Mouse (Mus musculus): Measurements from ENCODE around the gene Gm28308. TPM values are rescaled to one million over a fixed set of nuclear protein-coding genes. Genes with fewer than 3 reads are reported as not detected.

Gene Gm28308
- total RNA-seq, 2 experiments from 2014 or later: not detected

DNA sequence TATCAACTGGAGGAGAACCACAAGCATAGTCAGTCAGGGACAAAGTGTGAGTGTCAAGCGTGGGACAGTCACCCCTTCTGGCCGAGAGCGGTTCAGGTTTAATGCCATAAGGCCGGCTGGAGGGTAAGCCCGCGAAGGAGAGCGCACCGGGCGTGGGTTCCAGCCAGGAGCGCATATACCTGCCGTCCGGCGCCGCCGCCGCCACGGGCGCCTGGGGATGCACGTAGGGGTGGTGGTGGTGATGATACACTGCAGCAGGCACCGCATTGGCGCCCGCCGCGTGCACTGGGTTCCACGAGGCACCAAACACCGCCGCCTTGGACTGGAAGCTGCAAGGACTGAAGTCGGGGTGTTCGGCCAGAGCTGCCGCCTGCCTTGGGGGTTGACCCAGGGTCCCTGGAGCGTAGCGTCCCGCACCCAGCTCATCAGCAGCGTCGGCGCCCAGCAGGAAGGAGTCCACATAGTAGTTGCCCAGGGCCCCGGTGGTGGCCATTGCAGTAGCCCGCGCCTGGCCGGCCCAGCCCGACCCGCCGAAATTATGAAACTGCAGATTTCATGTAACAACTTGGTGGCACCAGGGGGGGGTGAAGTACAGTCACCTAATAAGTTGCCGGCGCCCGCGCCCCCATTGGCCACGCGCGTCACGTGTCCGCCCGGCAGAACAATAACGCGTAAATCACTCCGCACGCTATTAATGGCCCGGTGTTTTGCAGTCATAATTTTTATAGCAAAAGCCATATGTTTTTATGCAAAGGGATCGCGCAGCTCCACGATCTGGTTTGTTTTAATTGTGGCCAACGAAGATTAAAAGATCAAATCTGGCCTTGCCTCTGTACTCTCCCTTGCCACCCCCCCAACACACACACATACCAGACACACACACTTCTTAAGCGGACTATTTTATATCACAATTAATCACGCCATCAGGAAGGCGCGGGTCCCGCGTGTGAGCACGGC, 12.8 kb upstream of the Gm28308 start:
- no peak for TF ChIP-seq CTCF (conservative IDR thresholded peaks at IDR 0.05)
- no peak for DNase-seq (ENCODE audit: low spot score in 2 of 2)
- H3K4me3 ChIP-seq: no peak overlapping the region
- H3K27ac ChIP-seq: no peak overlapping the region

DNA sequence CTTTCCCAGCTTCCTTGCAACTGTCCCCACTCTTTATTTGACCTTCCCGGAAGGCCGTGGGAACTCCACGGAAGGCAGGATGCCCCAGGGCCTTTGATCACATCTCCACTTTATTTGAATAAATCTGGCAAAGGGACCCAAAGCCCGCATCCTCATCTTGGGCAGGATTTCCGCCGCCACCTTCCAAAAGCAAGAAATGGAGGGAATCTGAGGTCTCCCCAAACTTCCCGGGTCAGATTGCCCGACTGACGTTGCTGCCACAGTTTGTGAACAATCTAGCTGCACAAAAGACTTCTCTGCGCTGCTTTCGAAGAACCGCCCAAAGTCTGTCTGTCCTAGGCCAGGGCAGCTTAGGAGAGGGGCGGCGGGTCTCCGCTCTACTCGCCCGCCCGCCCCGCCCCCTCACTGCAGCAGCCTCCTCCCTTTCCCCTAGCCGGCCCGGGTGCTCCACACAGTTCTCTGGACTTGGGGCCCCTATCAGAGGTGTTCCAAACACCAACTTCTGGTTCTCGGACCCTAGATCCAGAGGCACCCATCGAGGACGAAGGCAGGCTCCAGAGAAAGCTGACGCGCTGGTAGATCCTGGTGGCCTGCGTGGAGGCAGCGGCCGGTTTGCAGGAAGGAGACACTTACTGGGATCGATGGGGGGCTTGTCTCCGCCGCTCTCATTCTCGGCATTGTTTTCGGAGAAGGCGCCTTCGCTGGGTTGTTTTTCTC, 11.9 kb upstream of the Gm28308 start:
- Histone ChIP-seq H3K4me3 (no peak overlapping the region), H3K27ac (no peak overlapping the region)
- DNase-seq (ENCODE audit: low spot score in 2 of 2): no peak
- no peak for TF ChIP-seq CTCF (conservative IDR thresholded peaks at IDR 0.05)

DNA sequence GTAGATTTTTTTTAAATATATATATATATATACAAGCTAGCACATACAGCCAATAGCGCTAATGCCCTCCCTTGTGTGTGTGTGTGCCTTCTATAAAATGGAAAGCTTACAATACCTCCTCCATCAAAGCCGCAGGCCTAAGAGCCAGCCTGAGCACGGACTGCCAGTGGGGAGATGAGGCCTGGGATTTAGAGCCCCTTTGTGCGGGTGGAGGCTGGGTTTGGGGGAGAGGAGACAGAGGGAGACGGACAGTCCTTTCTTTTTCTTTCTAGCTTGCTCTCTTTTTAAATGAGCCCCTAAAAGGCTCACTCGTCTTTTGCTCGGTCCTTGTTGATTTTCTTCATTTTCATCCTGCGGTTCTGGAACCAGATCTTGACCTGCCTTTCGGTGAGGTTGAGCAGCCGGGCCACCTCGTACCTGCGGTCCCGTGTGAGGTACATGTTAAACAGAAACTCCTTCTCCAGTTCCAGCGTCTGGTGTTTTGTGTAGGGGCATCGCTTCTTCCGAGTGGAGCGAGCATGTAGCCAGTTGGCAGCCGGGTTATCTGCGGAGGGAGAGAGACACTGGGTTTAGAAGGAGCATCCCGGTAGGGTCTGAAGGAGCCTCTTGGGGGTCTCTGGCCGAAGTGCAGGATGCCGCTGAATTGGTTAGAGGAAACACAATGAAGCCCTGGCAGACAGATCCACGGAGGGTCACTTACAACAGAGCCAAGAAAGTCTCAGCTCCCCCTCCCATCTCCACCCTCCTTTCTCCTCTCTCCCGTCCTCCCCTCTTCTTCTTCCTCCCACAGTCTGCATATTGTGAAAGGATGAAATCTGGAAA, 11.0 kb upstream of the Gm28308 start:
- no peak for TF ChIP-seq CTCF (conservative IDR thresholded peaks at IDR 0.05)
- H3K4me3 ChIP-seq: no peak overlapping the region
- DNase-seq (ENCODE audit: low spot score in 2 of 2): no peak
- H3K27ac ChIP-seq: no peak overlapping the region

DNA sequence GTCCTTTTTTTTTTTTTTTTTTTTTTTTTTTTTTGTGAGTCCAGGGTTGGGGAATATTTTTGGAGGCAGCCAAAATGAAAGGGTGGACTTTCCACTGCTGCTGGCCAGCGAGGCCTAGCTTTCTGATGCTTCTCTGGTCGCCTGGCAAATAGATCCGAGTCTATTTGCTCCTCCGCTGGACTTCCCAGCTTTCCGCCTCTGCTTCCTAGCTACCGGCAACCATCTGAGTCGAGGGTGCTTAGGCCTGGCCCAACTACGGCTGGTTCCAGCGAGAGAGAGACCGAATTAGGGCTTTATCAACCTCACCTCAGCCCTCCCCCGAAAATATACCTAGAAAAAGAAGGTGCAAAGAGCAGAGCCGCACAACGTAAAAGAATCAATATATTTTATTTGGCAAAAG, 9.6 kb upstream of the Gm28308 start:
- TF ChIP-seq CTCF (conservative IDR thresholded peaks at IDR 0.05): no peak
- H3K27ac ChIP-seq: no peak overlapping the region
- DNase-seq (ENCODE audit: low spot score in 2 of 2): no peak
- no peak overlapping the region for H3K4me3 ChIP-seq

DNA sequence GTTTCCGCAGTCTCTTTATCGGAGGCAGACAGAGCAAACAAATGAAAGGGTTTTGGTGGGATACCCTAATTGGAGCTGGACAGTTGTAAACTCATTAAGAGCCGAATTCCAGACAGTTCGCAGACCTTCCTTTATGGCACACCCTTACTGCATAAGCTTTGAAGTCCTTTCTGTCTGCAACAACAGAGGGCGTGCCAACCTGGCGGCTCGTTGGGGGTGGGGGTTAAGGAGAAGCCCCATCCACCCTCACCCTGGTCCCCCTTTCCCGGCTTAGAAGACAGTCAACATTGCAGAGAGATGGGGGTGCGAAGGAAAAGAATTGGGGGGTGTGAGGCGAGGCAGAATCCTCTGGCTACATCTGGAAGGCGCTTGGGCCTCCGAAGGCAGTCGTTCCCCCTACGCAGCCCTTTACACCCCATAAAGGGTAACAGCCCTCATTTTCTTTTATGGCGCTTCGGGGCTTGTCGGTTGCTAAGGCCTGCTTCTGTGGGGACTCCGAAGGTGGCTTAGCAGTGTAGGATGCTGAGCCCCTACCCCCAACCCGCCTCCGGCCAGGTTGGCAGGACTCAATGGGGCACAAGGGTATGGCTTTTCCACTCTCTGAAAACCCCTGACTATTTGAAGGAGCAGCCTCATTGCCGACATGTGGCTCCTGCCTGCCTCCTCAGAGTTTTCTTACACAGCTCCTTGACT, 9.0 kb upstream of the Gm28308 start:
- no peak for DNase-seq (ENCODE audit: low spot score in 2 of 2)
- no peak for TF ChIP-seq CTCF (conservative IDR thresholded peaks at IDR 0.05)
- Histone ChIP-seq H3K27ac (no peak overlapping the region), H3K4me3 (peak overlapping the region; percentile 63; the same call in 1 of the 2 replicates)

DNA sequence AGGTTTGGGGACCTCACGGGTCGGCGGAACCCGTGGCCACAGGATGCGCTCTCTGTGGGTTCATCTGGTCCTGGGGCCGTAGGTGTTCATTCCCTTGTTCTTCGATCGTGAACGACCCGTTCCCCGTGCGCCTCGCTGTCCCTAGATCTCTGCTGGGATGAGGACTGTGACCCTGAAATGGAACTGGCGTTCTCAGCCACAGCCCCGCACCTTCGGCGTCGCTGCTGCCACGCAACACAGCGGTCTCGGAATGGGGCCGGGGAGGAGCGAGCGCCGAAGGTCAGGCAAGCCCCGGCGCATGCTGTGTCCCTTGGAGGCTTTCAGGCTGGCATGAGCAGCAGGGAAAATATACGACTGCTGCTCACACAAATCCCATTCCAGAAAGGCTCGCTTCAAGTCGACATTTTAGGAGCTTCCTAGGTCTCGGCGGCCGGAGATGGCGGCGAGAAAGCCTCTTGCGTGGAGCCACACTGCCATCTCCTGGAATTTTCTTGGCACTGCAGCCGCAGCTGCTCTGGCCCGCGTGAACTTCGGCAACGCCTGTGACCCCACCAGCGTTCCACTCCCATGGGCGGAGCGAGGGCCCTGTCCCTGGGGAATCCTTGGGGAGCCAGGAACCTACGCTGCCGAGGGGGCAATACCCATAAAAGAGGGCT, 8.3 kb upstream of the Gm28308 start, which contains the start of gene Hoxa7:
Gene Hoxa7 (minus strand): TSS at position 518 of the 656 bp plus-strand sequence.
- DNase-seq (ENCODE audit: low spot score in 2 of 2): peak; percentile 68 to 81
- Histone ChIP-seq H3K4me3 (peak within 1 kb of the TSS; percentile 63), H3K27ac (no peak within 1 kb of the TSS)
- peak; percentile 100 for TF ChIP-seq CTCF (conservative IDR thresholded peaks at IDR 0.05)

DNA sequence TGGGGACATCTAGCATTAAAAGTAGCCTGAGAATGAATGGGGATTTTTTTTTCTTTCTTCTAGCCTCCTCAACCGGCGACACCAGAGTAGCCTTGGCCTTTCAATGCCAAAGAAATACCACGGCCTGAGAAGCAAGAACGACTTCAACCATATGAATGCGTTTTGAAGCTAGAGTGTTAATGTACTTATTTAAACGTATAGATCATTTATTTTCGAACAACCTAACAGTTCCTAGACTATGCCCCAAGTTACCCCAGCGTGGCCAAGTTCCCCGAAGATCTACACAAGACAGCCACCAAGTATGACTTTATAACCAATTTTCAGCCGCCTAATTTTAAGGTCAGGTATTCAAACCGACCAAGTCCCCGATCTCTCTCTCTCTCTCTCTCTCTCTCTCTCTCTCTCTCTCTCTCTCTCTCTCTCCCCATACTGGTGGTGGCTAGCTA, 7.7 kb upstream of the Gm28308 start:
- H3K4me3 ChIP-seq: peak overlapping the region; percentile 63; the same call in 1 of the 2 replicates
- DNase-seq (ENCODE audit: low spot score in 2 of 2): no peak
- no peak for TF ChIP-seq CTCF (conservative IDR thresholded peaks at IDR 0.05)
- no peak overlapping the region for H3K27ac ChIP-seq

DNA sequence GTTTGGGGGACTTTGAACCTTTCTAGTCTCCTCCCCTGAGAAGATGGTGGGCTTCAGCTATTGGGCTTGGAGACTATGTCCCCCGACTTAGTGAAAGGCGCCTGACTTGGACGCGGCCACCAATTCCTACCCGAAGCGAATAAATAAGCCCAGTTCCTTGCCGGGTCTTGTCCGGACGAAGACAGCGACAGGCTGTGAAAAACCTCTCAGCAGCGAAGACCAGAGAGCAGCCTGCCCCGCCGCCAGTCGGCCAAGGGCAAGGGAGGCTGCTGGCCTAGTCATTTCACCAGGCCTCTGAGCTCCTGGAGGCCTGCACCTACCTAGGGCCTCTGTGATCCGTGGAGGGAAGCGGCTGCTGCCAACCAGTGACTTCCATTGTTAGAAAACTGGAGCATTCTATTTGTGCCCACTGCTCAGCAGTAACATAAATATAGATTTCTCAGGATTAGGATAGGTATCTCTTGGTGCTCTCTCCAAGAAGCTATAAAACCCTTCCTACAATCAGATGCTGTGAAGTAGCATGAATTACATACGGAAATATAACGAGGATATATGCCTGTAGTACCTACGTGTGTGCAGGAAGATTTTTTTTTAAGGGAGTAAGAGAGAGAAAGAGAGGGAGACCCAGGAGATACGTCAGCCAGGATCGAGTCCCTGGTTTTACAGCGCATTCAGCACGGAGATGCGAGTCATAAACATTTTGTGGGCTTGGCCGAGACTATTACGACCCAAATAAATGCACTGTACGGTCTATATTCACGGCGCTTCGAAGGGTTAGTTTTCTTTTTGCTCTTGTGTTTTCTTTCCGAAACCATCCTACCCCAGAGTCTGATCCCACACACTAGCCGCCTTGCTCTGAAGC, 7.1 kb upstream of the Gm28308 start:
- H3K27ac ChIP-seq: no peak overlapping the region
- TF ChIP-seq CTCF (conservative IDR thresholded peaks at IDR 0.05): no peak
- DNase-seq (ENCODE audit: low spot score in 2 of 2): no peak
- H3K4me3 ChIP-seq: no peak overlapping the region

DNA sequence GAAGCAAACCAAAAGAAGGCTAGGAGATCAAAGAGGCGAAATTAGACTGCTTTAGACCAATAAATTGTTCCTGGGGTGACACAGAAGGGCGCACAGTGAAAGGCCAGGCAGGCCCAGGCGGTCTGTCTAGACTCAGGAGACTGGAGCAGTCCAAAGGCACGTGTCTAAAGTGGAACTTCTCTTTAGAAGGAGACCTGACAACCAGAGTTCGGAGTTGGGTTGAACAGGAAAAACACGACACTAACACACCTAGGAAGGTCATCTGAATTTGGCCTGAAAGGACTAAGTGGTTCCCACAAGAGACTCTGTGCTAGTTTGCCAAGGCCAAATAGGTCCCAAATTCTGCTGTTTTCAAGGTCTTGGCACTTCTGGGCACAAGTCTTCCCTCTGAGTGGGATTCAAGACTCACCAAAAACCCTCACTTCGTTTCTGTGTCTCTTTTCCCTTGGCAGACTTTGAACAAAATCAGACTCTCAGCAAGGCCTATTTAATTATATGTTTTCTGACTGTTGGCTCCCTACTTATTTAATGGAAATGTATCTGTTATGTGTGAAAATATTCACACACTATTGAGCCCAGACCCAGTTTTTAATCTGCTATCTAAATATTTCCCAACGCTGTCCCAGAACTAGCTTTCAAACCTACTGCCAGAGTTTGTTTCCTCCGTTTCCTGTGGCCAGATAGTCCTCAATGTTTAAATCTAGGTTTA, 6.2 kb upstream of the Gm28308 start:
- DNase-seq (ENCODE audit: low spot score in 2 of 2): no peak
- H3K4me3 ChIP-seq: no peak overlapping the region
- no peak overlapping the region for H3K27ac ChIP-seq
- no peak for TF ChIP-seq CTCF (conservative IDR thresholded peaks at IDR 0.05)

DNA sequence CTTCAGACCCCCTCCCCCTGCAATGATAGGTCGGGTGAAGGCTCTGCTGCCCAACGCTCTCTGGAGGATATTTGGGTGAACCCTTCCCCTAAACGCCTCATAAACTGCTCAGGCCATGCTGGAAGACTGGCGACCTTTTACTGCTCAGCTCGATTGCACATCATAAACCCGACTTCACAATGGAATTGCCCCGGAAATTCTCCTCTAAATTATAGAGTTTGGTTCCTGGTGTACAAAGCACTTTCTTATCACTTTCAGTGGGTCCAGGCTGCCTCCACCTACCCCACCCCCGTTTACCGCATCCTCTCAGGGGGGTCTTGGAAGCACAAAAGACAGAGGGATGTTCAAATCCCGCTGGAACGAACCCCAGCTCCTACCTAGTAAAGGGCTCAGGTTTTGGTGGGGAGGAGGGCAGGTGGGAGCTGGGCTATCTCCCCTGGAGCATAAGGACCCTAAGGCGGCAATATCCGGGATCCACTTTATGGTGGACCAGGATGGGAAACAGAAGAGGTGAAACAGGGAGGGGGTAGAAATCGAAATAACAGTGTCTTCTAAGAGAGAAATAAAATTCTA, 5.6 kb upstream of the Gm28308 start:
- no peak for DNase-seq (ENCODE audit: low spot score in 2 of 2)
- TF ChIP-seq CTCF (conservative IDR thresholded peaks at IDR 0.05): no peak
- H3K27ac ChIP-seq: no peak overlapping the region
- no peak overlapping the region for H3K4me3 ChIP-seq

Measured in layer of hippocampus, adult 2 months (tissue).